Mouse (Mus musculus): ENCODE data around the gene 2210017I01Rik. TPM values are rescaled to one million over a fixed set of nuclear protein-coding genes. Genes with fewer than 3 reads are reported as not detected.

2210017I01Rik gene
- not detected in 2 replicates for polyA plus RNA-seq (2015; fragmentation: Nextera tagmentation; extraction: Ambion mirVana)

GRCm38 (mm10) chr3:92607392-92607791 lies at the start of gene 2210017I01Rik:
Gene 2210017I01Rik, minus strand, starts transcription at chr3:92607492.
- no peak within 1 kb of the TSS for H3K4me2 ChIP-seq (replicated peaks)
- no peak within 1 kb of the TSS for H3K9ac ChIP-seq
- H3K4me3 ChIP-seq: no peak within 1 kb of the TSS
- no peaks in the 10 kb centered on the region for H3K9me3 ChIP-seq
- ATAC-seq (ENCODE audit: low FRiP score, low read depth): no peak
- H3K4me1 ChIP-seq: no peaks in the 10 kb centered on the region
- no peaks in the 10 kb centered on the region for H3K27me3 ChIP-seq
- no peak within 1 kb of the TSS for H3K27ac ChIP-seq
- no peaks in the 10 kb centered on the region for H3K36me3 ChIP-seq

GRCm38 (mm10) chr3:92656826-92657225 lies 49.5 kb upstream of the 2210017I01Rik start, which contains the start of gene Lce1b:
Gene Lce1b, minus strand, starts transcription at chr3:92656926.
- no peaks in the 10 kb centered on the region for H3K9me3 ChIP-seq
- no peak within 1 kb of the TSS for H3K9ac ChIP-seq
- H3K27me3 ChIP-seq: no peaks in the 10 kb centered on the region
- no peak within 1 kb of the TSS for H3K4me2 ChIP-seq (replicated peaks)
- H3K36me3 ChIP-seq: no peaks in the 10 kb centered on the region
- no peak within 1 kb of the TSS for H3K27ac ChIP-seq
- H3K4me3 ChIP-seq: no peak within 1 kb of the TSS
- H3K4me1 ChIP-seq: no peaks in the 10 kb centered on the region
- no peak for ATAC-seq (ENCODE audit: low FRiP score, low read depth)

- WGBS: 92% methylated on average over 1 of the region's 1 CpGs
- no peaks in the 10 kb centered on the region for H3K4me1 ChIP-seq
- H3K36me3 ChIP-seq: no peaks in the 10 kb centered on the region
- no peak for ATAC-seq (ENCODE audit: low FRiP score, low read depth)
- H3K27me3 ChIP-seq: no peaks in the 10 kb centered on the region
- no peak within 1 kb of the TSS for H3K4me2 ChIP-seq (replicated peaks)
- H3K9ac ChIP-seq: no peak within 1 kb of the TSS
- no peaks in the 10 kb centered on the region for H3K9me3 ChIP-seq
- H3K27ac ChIP-seq: no peak within 1 kb of the TSS
- no peak within 1 kb of the TSS for H3K4me3 ChIP-seq
Observed at GRCm38 (mm10) chr3:92648207-92648606, 40.9 kb upstream of the 2210017I01Rik start, which contains the start of gene Lce1a1. Gene Lce1a1, minus strand, starts transcription at chr3:92648307.

- WGBS: 89% methylated on average over 15 of the region's 15 CpGs
- Histone ChIP-seq H3K4me1 (no peaks in the 10 kb centered on the region), H3K9me3 (no peaks in the 10 kb centered on the region), H3K27ac (no peak overlapping the region), H3K27me3 (no peaks in the 10 kb centered on the region), H3K36me3 (no peaks in the 10 kb centered on the region), H3K4me3 (no peak overlapping the region), H3K9ac (no peak overlapping the region), H3K4me2 (replicated peaks) (no peak overlapping the region)
- ATAC-seq (ENCODE audit: low FRiP score, low read depth): no peak
Observed at GRCm38 (mm10) chr3:92639854-92640253, 32.6 kb upstream of the 2210017I01Rik start.

GRCm38 (mm10) chr3:92638653-92638991 lies 31.3 kb upstream of the 2210017I01Rik start:
- Histone ChIP-seq H3K9ac (no peak overlapping the region), H3K27ac (no peak overlapping the region), H3K9me3 (no peaks in the 10 kb centered on the region), H3K36me3 (no peaks in the 10 kb centered on the region), H3K4me2 (replicated peaks) (no peak overlapping the region), H3K27me3 (no peaks in the 10 kb centered on the region), H3K4me1 (no peaks in the 10 kb centered on the region), H3K4me3 (no peak overlapping the region)
- WGBS: 78% methylated on average over 3 of the region's 3 CpGs
- ATAC-seq (ENCODE audit: low FRiP score, low read depth): no peak

GRCm38 (mm10) chr3:92637745-92638652 lies 30.7 kb upstream of the 2210017I01Rik start:
- no peaks in the 10 kb centered on the region for H3K4me1 ChIP-seq
- H3K4me2 ChIP-seq (replicated peaks): no peak overlapping the region
- ATAC-seq (ENCODE audit: low FRiP score, low read depth): no peak; the same call in 1 of the 2 replicates
- no peaks in the 10 kb centered on the region for H3K9me3 ChIP-seq
- no peak overlapping the region for H3K9ac ChIP-seq
- WGBS: 27% methylated on average over 1 of the region's 1 CpGs
- H3K27ac ChIP-seq: no peak overlapping the region
- H3K27me3 ChIP-seq: no peaks in the 10 kb centered on the region
- H3K36me3 ChIP-seq: no peaks in the 10 kb centered on the region
- H3K4me3 ChIP-seq: no peak overlapping the region

- Histone ChIP-seq H3K27me3 (no peaks in the 10 kb centered on the region), H3K27ac (no peak within 1 kb of the TSS), H3K4me1 (no peaks in the 10 kb centered on the region), H3K9ac (no peak within 1 kb of the TSS), H3K4me2 (replicated peaks) (no peak within 1 kb of the TSS), H3K4me3 (no peak within 1 kb of the TSS), H3K36me3 (no peaks in the 10 kb centered on the region), H3K9me3 (no peaks in the 10 kb centered on the region)
- WGBS: 73% methylated on average over 2 of the region's 2 CpGs
- no peak for ATAC-seq (ENCODE audit: low FRiP score, low read depth)
Observed at GRCm38 (mm10) chr3:92621560-92621959, 14.3 kb upstream of the 2210017I01Rik start, which contains the start of gene Lce6a. Gene Lce6a, minus strand, starts transcription at chr3:92621660.

- H3K9ac ChIP-seq: no peak overlapping the region
- no peak overlapping the region for H3K27ac ChIP-seq
- H3K4me1 ChIP-seq: no peaks in the 10 kb centered on the region
- WGBS: 69% methylated on average over 1 of the region's 1 CpGs
- no peak overlapping the region for H3K4me3 ChIP-seq
- H3K36me3 ChIP-seq: no peaks in the 10 kb centered on the region
- no peaks in the 10 kb centered on the region for H3K9me3 ChIP-seq
- H3K4me2 ChIP-seq (replicated peaks): no peak overlapping the region
- no peak for ATAC-seq (ENCODE audit: low FRiP score, low read depth)
- H3K27me3 ChIP-seq: no peaks in the 10 kb centered on the region
Observed at GRCm38 (mm10) chr3:92609804-92610203, 2.5 kb upstream of the 2210017I01Rik start.

- Histone ChIP-seq H3K27ac (no peak overlapping the region), H3K9ac (no peak overlapping the region), H3K4me3 (no peak overlapping the region), H3K36me3 (no peaks in the 10 kb centered on the region), H3K4me1 (no peaks in the 10 kb centered on the region), H3K27me3 (no peaks in the 10 kb centered on the region), H3K4me2 (replicated peaks) (no peak overlapping the region), H3K9me3 (peaks cover 4% of the 10 kb centered on the region; the same call in 1 of the 2 replicates)
- WGBS: 47% methylated on average over 1 of the region's 1 CpGs
- no peak for ATAC-seq (ENCODE audit: low FRiP score, low read depth)
Observed at GRCm38 (mm10) chr3:92602169-92602568, 5.1 kb downstream of the 2210017I01Rik start.

GRCm38 (mm10) chr3:92600456-92600855 lies 6.8 kb downstream of the 2210017I01Rik start:
- H3K27me3 ChIP-seq: no peaks in the 10 kb centered on the region
- no peak overlapping the region for H3K4me3 ChIP-seq
- no peak overlapping the region for H3K4me2 ChIP-seq (replicated peaks)
- ATAC-seq (ENCODE audit: low FRiP score, low read depth): no peak
- H3K9me3 ChIP-seq: peaks cover 4% of the 10 kb centered on the region; the same call in 1 of the 2 replicates
- H3K4me1 ChIP-seq: no peaks in the 10 kb centered on the region
- WGBS: 54% methylated on average over 1 of the region's 1 CpGs
- H3K36me3 ChIP-seq: no peaks in the 10 kb centered on the region
- no peak overlapping the region for H3K9ac ChIP-seq
- no peak overlapping the region for H3K27ac ChIP-seq

GRCm38 (mm10) chr3:92599973-92600372 lies 7.3 kb downstream of the 2210017I01Rik start:
- Histone ChIP-seq H3K4me3 (no peak overlapping the region), H3K4me1 (no peaks in the 10 kb centered on the region), H3K4me2 (replicated peaks) (no peak overlapping the region), H3K27me3 (no peaks in the 10 kb centered on the region), H3K27ac (no peak overlapping the region), H3K36me3 (no peaks in the 10 kb centered on the region), H3K9me3 (peaks cover 4% of the 10 kb centered on the region; the same call in 1 of the 2 replicates), H3K9ac (no peak overlapping the region)
- no peak for ATAC-seq (ENCODE audit: low FRiP score, low read depth)

GRCm38 (mm10) chr3:92598429-92598828 lies 8.9 kb downstream of the 2210017I01Rik start:
- no peak overlapping the region for H3K27ac ChIP-seq
- no peaks in the 10 kb centered on the region for H3K4me1 ChIP-seq
- H3K9ac ChIP-seq: no peak overlapping the region
- no peak overlapping the region for H3K4me3 ChIP-seq
- H3K9me3 ChIP-seq: peaks cover 4% of the 10 kb centered on the region; the same call in 1 of the 2 replicates
- ATAC-seq (ENCODE audit: low FRiP score, low read depth): no peak
- H3K27me3 ChIP-seq: no peaks in the 10 kb centered on the region
- 88% methylated on average over 2 of the region's 2 CpGs for WGBS
- no peak overlapping the region for H3K4me2 ChIP-seq (replicated peaks)
- H3K36me3 ChIP-seq: no peaks in the 10 kb centered on the region
